Mouse (Mus musculus) liver, embryonic 14.5 days (tissue): Measurements from ENCODE around the gene Sipa1l3.

ENCODE experiments used
- CTCF ChIP-seq: IDR thresholded peaks from 2 replicates; pipeline ENCODE4 v1.5.1; 2016; ENCODE audit warnings: antibody characterized with exemption, low read depth, control low read depth
- EP300 ChIP-seq: IDR thresholded peaks from 2 replicates; pipeline ENCODE4 v1.6.1; 2016; ENCODE audit warnings: antibody characterized with exemption, low read depth

DNA sequence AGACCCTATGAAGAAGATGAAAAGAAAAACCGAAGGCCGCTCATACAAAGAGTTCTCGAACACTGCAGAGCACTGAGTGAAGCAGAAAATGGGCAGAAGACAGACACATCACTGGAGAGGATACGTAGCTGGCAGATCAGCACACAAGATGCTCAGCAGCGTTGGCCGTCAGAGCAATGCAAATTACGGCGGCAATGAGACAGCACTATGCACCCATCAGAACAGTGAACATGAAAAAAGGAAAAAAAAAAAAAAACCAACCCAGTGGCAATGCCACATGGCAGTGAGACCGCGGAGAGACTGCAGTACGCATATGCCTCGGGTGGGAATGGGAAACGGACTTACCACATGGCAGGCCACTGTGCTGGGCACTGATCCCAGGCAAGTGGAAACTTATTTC is 156.9 kb downstream of the Sipa1l3 start:
- TF ChIP-seq CTCF (no peak), EP300 (no peak)
